Mouse (Mus musculus) ES-E14 (cell line): ENCODE measurements at regions not wholly inside any gene's neighbourhood (a gene's known extent, or its start where the extent isn't known, plus 50 kb on each side); places are given as distances from the start of the nearest gene placed in this dataset.

Experiments used
- HCFC1 ChIP-seq: IDR thresholded peaks from 2 replicates; pipeline ENCODE4 v1.6.1; 2012; ENCODE audit warnings: low read length, inconsistent platforms, borderline replicate concordance; ENCODE audit not compliant: insufficient read depth
- MAFK ChIP-seq: IDR thresholded peaks from 2 replicates; pipeline ENCODE4 v1.6.1; 2014; ENCODE audit warnings: mild to moderate bottlenecking, low read depth, low read length, inconsistent platforms; ENCODE audit not compliant: insufficient read depth
- ZC3H11A ChIP-seq: IDR thresholded peaks from 2 replicates; pipeline ENCODE4 v1.6.1; 2012; ENCODE audit warnings: low read depth, mild to moderate bottlenecking, inconsistent platforms, low read length, borderline replicate concordance
- ZNF384 ChIP-seq: IDR thresholded peaks from 2 replicates; pipeline ENCODE4 v1.6.1; 2012; ENCODE audit warnings: low read depth, low read length, inconsistent platforms

GRCm38 (mm10) chr4:97505734-97506133 is 266.8 kb upstream of the Nfia start:
- TF ChIP-seq ZNF384 (no peak), HCFC1 (no peak), ZC3H11A (no peak), MAFK (no peak)
